Mouse (Mus musculus) lung, postnatal 0 days (tissue): ENCODE measurements around the gene Golga3.

Source experiments
- CTCF ChIP-seq: IDR thresholded peaks from 2 replicates; pipeline ENCODE4 v1.5.1; 2016; ENCODE audit warnings: antibody characterized with exemption, mild to moderate bottlenecking
- EP300 ChIP-seq: IDR thresholded peaks from 2 replicates; pipeline ENCODE4 v1.6.1; 2016; ENCODE audit warnings: antibody characterized with exemption, mild to moderate bottlenecking, control low read depth

DNA sequence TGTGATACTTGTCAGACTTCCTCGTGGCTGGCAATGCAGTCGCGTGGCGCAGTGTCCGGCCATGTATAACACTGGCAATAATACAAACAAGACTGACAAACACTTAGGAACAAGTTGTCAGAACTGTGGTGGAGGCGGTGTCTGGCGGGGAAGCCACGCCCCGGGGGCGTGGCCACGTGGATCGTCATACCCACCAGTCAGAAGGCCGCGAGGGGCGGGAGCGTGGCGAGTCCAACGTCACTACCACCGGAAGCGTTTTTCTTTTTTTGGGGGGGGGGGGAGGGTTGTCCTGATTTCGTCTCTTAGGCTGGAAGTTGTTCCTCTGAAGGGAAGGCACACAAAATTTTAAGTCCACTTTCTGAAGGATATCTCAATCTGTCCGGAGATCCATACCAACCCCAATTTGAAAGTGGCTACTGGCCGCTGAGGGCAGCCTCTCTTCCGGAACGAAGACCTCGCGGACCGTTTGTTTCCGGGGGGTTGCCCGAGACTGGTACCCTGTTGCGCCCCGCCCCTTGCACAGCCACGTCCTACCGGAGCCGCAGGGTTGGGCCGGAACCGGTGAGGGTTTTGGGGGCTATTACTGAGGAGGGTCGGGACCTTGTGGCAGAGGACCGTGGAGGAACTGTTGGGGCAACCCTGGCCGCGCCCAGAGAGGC lies at the start of gene Golga3:
- TF ChIP-seq CTCF (no peak), EP300 (no peak)
